Mouse (Mus musculus) hindbrain, embryonic 12.5 days (tissue): ENCODE data around the gene Hmg20b. TPM values are rescaled to one million over a fixed set of nuclear protein-coding genes. Genes with fewer than 3 reads are reported as not detected.

ENCODE experiments used
- ATAC-seq: fragments of 200-750 bp; cut with Nextera tagmentation; 2 replicates; pipeline ENCODE4 v1.8.0; 2017; ENCODE audit warnings: moderate TSS enrichment; ENCODE audit not compliant: low FRiP score
- H3K27ac ChIP-seq: fragments of 300-500 bp; sonication (generic); 2 replicates; pipeline ENCODE4 v1.5.1; 2016; ENCODE audit warnings: mild to moderate bottlenecking
- H3K27me3 ChIP-seq: fragments of 300-500 bp; sonication (generic); 2 replicates; pipeline ENCODE4 v1.6.1; 2016; ENCODE audit warnings: mild to moderate bottlenecking
- H3K36me3 ChIP-seq: fragments of 300-500 bp; sonication (generic); 2 replicates; pipeline ENCODE4 v1.6.1; 2016; ENCODE audit warnings: mild to moderate bottlenecking
- H3K4me1 ChIP-seq: fragments of 300-500 bp; sonication (generic); 2 replicates; pipeline ENCODE4 v1.6.1; 2016
- H3K4me2 ChIP-seq: fragments of 300-500 bp; sonication (generic); replicated peaks from 2 replicates; pipeline ENCODE4 v1.6.1; 2016; ENCODE audit warnings: mild to moderate bottlenecking
- H3K4me3 ChIP-seq: fragments of 300-500 bp; sonication (generic); 2 replicates; pipeline ENCODE4 v1.5.1; 2016; ENCODE audit warnings: mild to moderate bottlenecking
- H3K9ac ChIP-seq: fragments of 300-500 bp; sonication (generic); 2 replicates; pipeline ENCODE4 v1.6.1; 2016; ENCODE audit warnings: mild to moderate bottlenecking, moderate library complexity
- H3K9me3 ChIP-seq: fragments of 300-500 bp; sonication (generic); replicated peaks from 2 replicates; pipeline ENCODE4 v1.6.1; 2016; ENCODE audit warnings: mild to moderate bottlenecking
- WGBS: fragments of 180-500 bp; shearing (Covaris S2); methylation state at CpG from one replicate; pipeline ENCODE4 v1.1.7; 2016; 5-methylcytosine and 5-hydroxymethylcytosine counted together
- polyA plus RNA-seq: library from polyadenylated mRNA; unstranded; fragments of >200 nt; fragmentation: Nextera tagmentation; extraction: Ambion mirVana; gene quantifications from 2 replicates; pipeline ENCODE4 v1.2.1, GENCODE M21; 2016

Hmg20b gene
- polyA plus RNA-seq, 1 experiment from 2014 or later = 93.4 TPM

GRCm38 (mm10) chr10:81389373-81389772 lies 39.1 kb upstream of the Hmg20b start:
- WGBS = 56% methylated on average over 3 of the region's 3 CpGs
- peaks cover 28% of the 10 kb centered on the region for H3K4me1 ChIP-seq

GRCm38 (mm10) chr10:81388505-81389055 lies 38.3 kb upstream of the Hmg20b start, which contains the start of gene Gm48552:
Gene Gm48552 (plus strand): TSS chr10:81389005.
- 90% methylated on average over 5 of the region's 5 CpGs for WGBS
- H3K4me1 ChIP-seq = peaks cover 23% of the 10 kb centered on the region
- no peak within 1 kb of the TSS for H3K27ac ChIP-seq

More at GRCm38 (mm10) chr10:81389373-81389772, 39.1 kb upstream of the Hmg20b start:
- no peaks in the 10 kb centered on the region for H3K9me3 ChIP-seq
- H3K4me3 ChIP-seq = no peak overlapping the region
- H3K9ac ChIP-seq = no peak overlapping the region
- no peaks in the 10 kb centered on the region for H3K27me3 ChIP-seq
- peaks cover 36% of the 10 kb centered on the region for H3K36me3 ChIP-seq
- no peak overlapping the region for H3K27ac ChIP-seq
- ATAC-seq = no peak
- no peak overlapping the region for H3K4me2 ChIP-seq

GRCm38 (mm10) chr10:81387716-81388115 lies 37.4 kb upstream of the Hmg20b start:
- Histone ChIP-seq H3K4me3 (no peak overlapping the region), H3K4me1 (peaks cover 14% of the 10 kb centered on the region), H3K36me3 (peaks cover 36% of the 10 kb centered on the region), H3K9ac (no peak overlapping the region), H3K27ac (no peak overlapping the region), H3K27me3 (no peaks in the 10 kb centered on the region), H3K9me3 (no peaks in the 10 kb centered on the region), H3K4me2 (no peak overlapping the region)
- WGBS = 95% methylated on average over 20 of the region's 20 CpGs
- ATAC-seq = no peak

More at GRCm38 (mm10) chr10:81388505-81389055, 38.3 kb upstream of the Hmg20b start, which contains the start of gene Gm48552:
- no peaks in the 10 kb centered on the region for H3K9me3 ChIP-seq
- no peak within 1 kb of the TSS for H3K4me2 ChIP-seq
- no peak for ATAC-seq
- H3K36me3 ChIP-seq = peaks cover 36% of the 10 kb centered on the region
- no peaks in the 10 kb centered on the region for H3K27me3 ChIP-seq
- H3K9ac ChIP-seq = no peak within 1 kb of the TSS
- H3K4me3 ChIP-seq = no peak within 1 kb of the TSS

GRCm38 (mm10) chr10:81385603-81386306 lies 35.5 kb upstream of the Hmg20b start:
- no peak overlapping the region for H3K27ac ChIP-seq
- peaks cover 15% of the 10 kb centered on the region for H3K4me1 ChIP-seq
- peak overlapping the region; percentile 79; the same call in 1 of the 2 replicates for H3K9ac ChIP-seq
- peaks cover 32% of the 10 kb centered on the region for H3K36me3 ChIP-seq
- H3K4me3 ChIP-seq = peak overlapping the region; percentile 91; the same call in 1 of the 2 replicates
- no peaks in the 10 kb centered on the region for H3K9me3 ChIP-seq
- 81% methylated on average over 22 of the region's 22 CpGs for WGBS
- no peaks in the 10 kb centered on the region for H3K27me3 ChIP-seq
- ATAC-seq = no peak
- peak overlapping the region; percentile 87 for H3K4me2 ChIP-seq

GRCm38 (mm10) chr10:81384605-81384982 lies 34.3 kb upstream of the Hmg20b start:
- WGBS = under 1% methylated on average over 19 of the region's 19 CpGs
- H3K4me3 ChIP-seq = peak overlapping the region; percentile 91
- peak overlapping the region; percentile 77 for H3K27ac ChIP-seq
- H3K4me2 ChIP-seq = peak overlapping the region; percentile 87
- no peaks in the 10 kb centered on the region for H3K27me3 ChIP-seq
- peak; percentile 30 for ATAC-seq
- H3K9me3 ChIP-seq = no peaks in the 10 kb centered on the region
- H3K36me3 ChIP-seq = peaks cover 32% of the 10 kb centered on the region
- H3K4me1 ChIP-seq = peaks cover 15% of the 10 kb centered on the region
- H3K9ac ChIP-seq = peak overlapping the region; percentile 79

GRCm38 (mm10) chr10:81383802-81384604 lies 33.7 kb upstream of the Hmg20b start, which contains the start of the genes Dohh and Gm48551:
Gene Dohh (plus strand): TSS chr10:81384428.
Gene Gm48551 (plus strand): TSS chr10:81384466.
- Histone ChIP-seq H3K27me3 (no peaks in the 10 kb centered on the region), H3K4me1 (peaks cover 18% of the 10 kb centered on the region), H3K9ac (peak within 1 kb of the TSS; percentile 79), H3K4me2 (peak within 1 kb of the TSS; percentile 87), H3K27ac (peak within 1 kb of the TSS; percentile 77), H3K36me3 (peaks cover 32% of the 10 kb centered on the region), H3K4me3 (peak within 1 kb of the TSS; percentile 91), H3K9me3 (no peaks in the 10 kb centered on the region)
- WGBS = 9% methylated on average over 54 of the region's 54 CpGs
- peak; percentile 94 for ATAC-seq

GRCm38 (mm10) chr10:81382039-81382438 lies 31.8 kb upstream of the Hmg20b start:
- H3K27me3 ChIP-seq = no peaks in the 10 kb centered on the region
- no peak overlapping the region for H3K4me3 ChIP-seq
- WGBS = 77% methylated on average over 5 of the region's 5 CpGs
- H3K9me3 ChIP-seq = no peaks in the 10 kb centered on the region
- H3K4me1 ChIP-seq = peaks cover 25% of the 10 kb centered on the region
- no peak for ATAC-seq
- no peak overlapping the region for H3K27ac ChIP-seq
- 0 out of 2 replicates have a peak overlapping the region, but pooled peaks have one; percentile 38 for H3K9ac ChIP-seq
- H3K4me2 ChIP-seq = no peak overlapping the region
- H3K36me3 ChIP-seq = peaks cover 13% of the 10 kb centered on the region

- Histone ChIP-seq H3K4me2 (no peak overlapping the region), H3K27me3 (no peaks in the 10 kb centered on the region), H3K9ac (no peak overlapping the region), H3K4me3 (no peak overlapping the region), H3K9me3 (no peaks in the 10 kb centered on the region), H3K36me3 (peaks cover 6% of the 10 kb centered on the region; the same call in 1 of the 2 replicates), H3K4me1 (peaks cover 30% of the 10 kb centered on the region), H3K27ac (no peak overlapping the region)
- 93% methylated on average over 6 of the region's 6 CpGs for WGBS
- ATAC-seq = no peak
Measured at GRCm38 (mm10) chr10:81379809-81380378, 29.6 kb upstream of the Hmg20b start.

GRCm38 (mm10) chr10:81379183-81379553 lies 28.9 kb upstream of the Hmg20b start:
- Histone ChIP-seq H3K36me3 (peaks cover 11% of the 10 kb centered on the region), H3K27me3 (no peaks in the 10 kb centered on the region), H3K4me2 (peak overlapping the region; percentile 82), H3K4me1 (peaks cover 27% of the 10 kb centered on the region), H3K9me3 (no peaks in the 10 kb centered on the region), H3K27ac (peak overlapping the region; percentile 77), H3K9ac (peak overlapping the region; percentile 43), H3K4me3 (peak overlapping the region; percentile 88)
- no peak for ATAC-seq
- WGBS = 54% methylated on average over 3 of the region's 3 CpGs

- no peaks in the 10 kb centered on the region for H3K27me3 ChIP-seq
- no peaks in the 10 kb centered on the region for H3K9me3 ChIP-seq
- peak overlapping the region; percentile 88 for H3K4me3 ChIP-seq
- peak overlapping the region; percentile 82 for H3K4me2 ChIP-seq
- H3K36me3 ChIP-seq = peaks cover 16% of the 10 kb centered on the region
- WGBS = under 1% methylated on average over 44 of the region's 46 CpGs
- peak overlapping the region; percentile 77 for H3K27ac ChIP-seq
- ATAC-seq = peak; percentile 97
- peaks cover 27% of the 10 kb centered on the region for H3K4me1 ChIP-seq
- H3K9ac ChIP-seq = peak overlapping the region; percentile 96
Measured at GRCm38 (mm10) chr10:81378553-81379182, 28.4 kb upstream of the Hmg20b start.

GRCm38 (mm10) chr10:81377793-81378552 lies 27.7 kb upstream of the Hmg20b start, which contains the start of gene Fzr1:
Gene Fzr1 (minus strand): TSS chr10:81378516.
- Histone ChIP-seq H3K36me3 (peaks cover 23% of the 10 kb centered on the region), H3K4me3 (peak within 1 kb of the TSS; percentile 88), H3K4me2 (peak within 1 kb of the TSS; percentile 82), H3K4me1 (peaks cover 29% of the 10 kb centered on the region), H3K27me3 (no peaks in the 10 kb centered on the region), H3K9ac (peak within 1 kb of the TSS; percentile 96), H3K27ac (peak within 1 kb of the TSS; percentile 85), H3K9me3 (no peaks in the 10 kb centered on the region)
- ATAC-seq = peak; percentile 78
- under 1% methylated on average over 58 of the region's 59 CpGs for WGBS
